Mouse (Mus musculus) monocyte, adult 5-6 weeks (primary cell): Measurements from ENCODE around the gene Sorbs2. TPM values are rescaled to one million over a fixed set of nuclear protein-coding genes. Genes with fewer than 3 reads are reported as not detected.

Source experiments
- ATAC-seq: fragments of 153-309, 156-312 bp; replicated peaks from 2 replicates; pipeline ENCODE4 v1.8.0; 2017; ENCODE audit warnings: mild to moderate bottlenecking; ENCODE audit not compliant: low TSS enrichment, insufficient number of reproducible peaks, severe bottlenecking, poor library complexity, low FRiP score
- total RNA-seq: library from RNA; stranded (forward); fragments of 200-1000, 200-491, 200-594 nt; gene quantifications from 3 replicates; pipeline ENCODE4 v1.2.3, GENCODE M21; 2017

Gene Sorbs2
- total RNA-seq: not detected in 3 replicates

- ATAC-seq: no peak
Observed at GRCm38 (mm10) chr8:45507634-45508321, at the start of gene Sorbs2. Sorbs2 (plus strand) TSS chr8:45507788.

- ATAC-seq: no peak
Observed at GRCm38 (mm10) chr8:45457874-45458273, 49.7 kb upstream of the Sorbs2 start.

DNA sequence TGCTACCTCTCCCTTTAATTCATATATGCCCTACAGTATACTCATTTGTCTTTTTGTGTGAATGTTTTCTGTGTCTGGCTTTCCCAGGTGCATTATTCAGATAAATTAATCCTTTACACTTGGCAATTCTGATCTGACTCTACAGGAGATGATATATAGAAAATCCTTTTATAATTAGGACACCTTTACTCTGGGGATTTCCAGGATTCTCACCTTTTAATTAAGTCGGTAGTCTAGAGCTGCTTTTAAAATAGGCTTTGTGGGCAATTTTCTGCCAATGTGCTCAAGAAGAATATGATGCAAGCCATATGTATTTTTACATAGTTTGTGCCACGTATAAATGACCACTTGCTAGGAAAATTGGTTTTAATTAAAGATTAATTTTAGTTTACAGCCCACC is 38.6 kb upstream of the Sorbs2 start:
- ATAC-seq: no peak

- ATAC-seq: no peak
Observed at GRCm38 (mm10) chr8:45469507-45470178, 37.9 kb upstream of the Sorbs2 start.

DNA sequence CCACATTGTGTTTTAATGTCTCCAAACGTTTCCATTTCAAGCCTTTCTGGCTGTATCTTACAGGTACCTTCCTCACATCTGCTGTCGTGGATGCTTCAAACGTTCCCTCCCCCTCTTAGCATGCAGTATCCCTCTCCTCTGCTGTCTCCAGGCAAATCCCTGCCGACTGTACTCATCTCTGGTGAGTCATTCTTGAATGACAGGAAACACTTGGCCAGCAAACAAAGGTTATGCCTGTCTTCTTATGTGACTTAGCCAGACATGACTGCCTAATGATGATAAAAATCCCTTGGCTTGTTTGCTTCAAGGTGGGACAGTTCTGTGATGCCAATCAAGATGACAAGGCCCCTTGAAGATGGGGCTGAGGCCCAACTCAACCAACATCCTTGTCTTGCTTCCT is 26.7 kb upstream of the Sorbs2 start:
- ATAC-seq: no peak

DNA sequence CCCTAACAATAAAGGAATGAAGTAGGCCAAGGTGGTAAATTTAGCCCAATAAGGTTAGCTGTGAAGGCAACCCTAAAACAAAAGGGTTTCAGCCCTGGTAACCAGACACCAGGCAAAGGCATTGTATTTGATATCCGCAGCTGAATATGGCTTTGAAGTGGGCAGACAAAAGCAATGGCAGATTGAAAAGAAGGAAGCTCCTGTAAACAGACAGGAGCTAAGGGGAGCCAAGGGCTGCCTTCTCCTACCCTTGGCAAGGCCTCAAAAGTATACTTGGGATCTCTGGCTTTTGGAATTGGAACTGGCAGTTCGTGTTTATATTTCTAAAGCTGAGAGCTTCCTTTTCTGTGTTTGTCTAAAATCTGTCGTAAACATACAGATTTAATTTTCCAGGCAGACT is 21.3 kb upstream of the Sorbs2 start:
- ATAC-seq: no peak

DNA sequence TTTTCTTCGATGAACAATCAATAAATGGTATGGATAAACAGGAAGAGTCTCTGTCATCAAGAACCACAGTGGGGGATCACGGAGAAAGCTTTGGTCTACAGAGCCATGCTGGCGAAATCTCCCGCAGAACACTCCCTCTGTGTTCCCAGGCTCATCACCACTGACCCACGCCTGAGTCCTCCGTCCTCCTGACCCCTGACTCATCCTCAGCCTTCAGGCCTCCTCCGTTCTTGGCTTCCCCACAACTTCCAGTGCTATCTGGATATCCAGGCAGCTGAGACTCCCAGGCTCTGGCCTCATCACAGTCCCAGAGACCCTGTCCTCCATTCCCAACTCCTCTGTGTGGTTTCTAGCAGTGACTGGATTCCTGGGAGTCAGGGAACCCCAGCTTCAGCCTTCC is 3.6 kb upstream of the Sorbs2 start:
- no peak for ATAC-seq

DNA sequence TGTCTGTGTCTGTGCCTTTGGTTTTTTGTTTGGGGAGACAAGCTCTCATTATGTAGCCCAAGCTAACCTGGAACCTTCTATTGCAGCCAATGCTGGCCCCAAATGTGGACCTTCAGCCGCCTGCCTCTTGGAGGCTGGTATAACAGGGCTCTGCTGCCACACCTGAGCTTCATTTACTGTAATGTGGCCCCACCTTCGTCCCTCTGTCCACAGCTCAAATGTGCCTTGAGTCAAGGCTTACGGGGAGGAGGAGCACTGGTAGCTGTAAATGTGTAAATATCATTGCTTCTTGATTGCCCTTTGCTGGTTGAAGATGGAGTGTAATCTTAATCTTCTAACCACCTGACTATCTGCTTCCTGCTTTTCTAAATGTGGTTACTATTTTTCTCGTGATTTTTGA is 1.2 kb upstream of the Sorbs2 start:
- ATAC-seq: no peak

GRCm38 (mm10) chr8:45507277-45507633 is 333 bp upstream of the Sorbs2 start:
- ATAC-seq: no peak

DNA sequence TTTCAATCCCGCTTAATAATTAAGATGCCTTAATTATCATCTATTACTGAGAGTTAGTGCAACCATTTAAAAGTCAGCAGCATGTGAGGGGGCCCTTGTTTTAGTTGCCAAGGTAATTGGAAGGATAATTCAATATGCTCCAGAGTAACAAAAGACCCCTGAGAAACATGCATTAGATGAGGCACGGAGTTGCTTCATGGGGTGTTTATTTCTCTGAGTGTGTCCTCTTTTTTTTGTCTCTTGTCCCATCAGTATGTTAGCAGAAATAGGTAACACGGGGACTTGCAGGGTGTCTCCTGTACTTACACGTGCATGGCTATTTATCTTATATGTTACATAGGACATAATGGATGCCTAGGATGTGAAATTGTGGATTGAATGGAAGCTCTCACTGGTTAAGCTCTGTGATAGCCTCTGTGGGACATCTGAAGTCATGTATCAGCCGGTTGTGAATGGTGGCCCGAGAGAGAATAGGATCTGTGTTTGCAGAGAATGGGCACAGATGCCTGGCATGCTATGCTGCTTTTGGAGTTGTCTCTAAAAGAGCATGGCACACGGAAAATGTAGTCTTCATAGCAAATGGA is 1.0 kb downstream of the Sorbs2 start:
- no peak for ATAC-seq

DNA sequence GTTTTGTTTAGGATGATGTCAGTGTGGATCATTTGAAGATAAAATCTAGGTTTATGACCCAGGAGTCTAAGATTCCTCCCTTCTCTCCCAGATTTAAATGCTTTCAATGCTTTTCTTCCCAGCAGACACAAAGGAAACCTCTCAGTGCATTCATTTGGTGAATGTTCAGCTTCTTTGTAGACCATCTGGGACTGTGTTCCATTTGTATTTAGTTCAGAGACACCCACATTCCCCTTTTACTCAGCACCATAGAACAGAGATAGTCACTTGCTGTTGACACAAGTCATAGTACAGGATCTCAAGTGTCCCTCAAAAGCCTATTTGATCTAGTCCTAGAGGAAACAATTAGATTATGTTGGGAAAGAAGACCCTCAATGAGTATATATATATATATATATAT is 4.8 kb downstream of the Sorbs2 start:
- no peak for ATAC-seq

GRCm38 (mm10) chr8:45521595-45521994 is 14.0 kb downstream of the Sorbs2 start:
- ATAC-seq: no peak

- ATAC-seq: no peak
Observed at GRCm38 (mm10) chr8:45527708-45528107, 20.1 kb downstream of the Sorbs2 start.

DNA sequence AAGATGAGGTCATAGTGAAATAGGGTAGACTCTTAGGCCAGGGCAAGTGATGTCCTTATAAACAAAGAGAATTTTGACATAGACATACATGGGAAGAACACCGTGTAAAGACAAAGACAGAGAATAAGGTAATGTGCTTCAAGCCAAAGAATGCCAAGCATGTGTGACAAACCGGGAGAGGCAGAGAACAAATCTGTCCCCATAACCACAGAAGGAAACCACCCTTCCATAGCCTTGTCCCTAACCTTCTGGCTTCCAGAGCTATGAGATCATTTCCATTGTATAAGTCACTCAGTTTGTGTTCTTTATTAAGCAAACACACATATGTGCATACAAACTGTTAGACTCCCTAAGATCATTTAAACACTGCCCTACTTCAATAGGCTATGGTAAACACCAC is 21.3 kb downstream of the Sorbs2 start:
- no peak for ATAC-seq

DNA sequence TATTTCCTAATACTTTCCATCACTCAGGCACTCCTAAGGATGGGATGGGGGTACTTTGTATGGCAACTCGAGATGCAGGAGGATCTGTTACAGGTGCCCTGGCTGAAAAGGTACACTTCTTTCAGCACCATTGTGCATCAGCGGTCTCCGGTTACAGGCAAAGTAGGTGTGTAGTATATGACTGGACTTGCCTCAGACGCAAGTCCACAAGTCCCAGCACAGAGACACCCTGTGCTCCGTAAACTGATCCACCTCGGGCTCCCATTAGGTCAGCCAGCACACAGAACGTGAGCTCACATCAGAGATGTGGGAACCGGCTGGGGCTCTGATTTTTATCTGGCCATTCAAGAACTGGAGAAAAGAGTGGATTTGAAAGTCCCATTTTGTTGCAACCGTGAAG is 29.0 kb downstream of the Sorbs2 start:
- no peak for ATAC-seq

- ATAC-seq: no peak
Observed at GRCm38 (mm10) chr8:45540513-45540912, 32.9 kb downstream of the Sorbs2 start.

DNA sequence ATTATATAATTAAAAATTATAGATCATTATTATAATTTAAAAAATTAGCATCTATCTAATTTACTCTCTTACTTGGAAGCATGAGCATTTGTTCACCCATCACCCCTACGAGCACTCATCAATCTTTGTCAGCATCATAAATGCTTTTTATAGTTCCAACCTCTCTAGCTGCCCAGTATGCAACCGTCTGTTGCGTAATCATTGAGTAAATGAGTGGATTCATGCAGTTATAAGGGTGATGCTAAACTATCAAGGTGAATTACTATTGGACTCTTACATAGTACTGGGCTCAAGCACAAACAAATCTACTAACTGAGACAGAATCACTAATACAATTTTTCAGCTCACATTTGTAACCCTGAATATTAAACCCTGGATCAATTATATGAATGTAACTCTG is 44.6 kb downstream of the Sorbs2 start:
- ATAC-seq: no peak

GRCm38 (mm10) chr8:45554627-45555026 is 47.0 kb downstream of the Sorbs2 start:
- ATAC-seq: no peak

- ATAC-seq: no peak
Observed at GRCm38 (mm10) chr8:45557936-45558335, 50.3 kb downstream of the Sorbs2 start.

DNA sequence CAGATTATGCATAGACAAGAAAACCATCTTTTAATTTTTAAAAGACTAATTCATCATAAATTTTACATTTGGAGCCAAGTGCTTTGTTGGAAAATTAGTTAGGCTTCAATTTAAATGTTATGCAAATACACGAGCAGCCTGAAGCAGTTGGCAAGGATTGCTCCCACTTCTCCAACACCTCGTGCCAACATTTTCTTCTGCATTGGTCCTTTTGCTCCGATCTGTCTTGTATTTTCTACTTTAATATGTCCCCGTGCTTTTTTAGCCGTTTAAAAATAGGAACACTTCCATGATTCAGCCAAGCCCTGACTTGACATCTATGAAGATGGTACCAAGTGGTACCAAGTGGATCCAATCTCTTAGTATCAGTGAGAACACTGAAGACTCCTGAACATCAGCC is 50.8 kb downstream of the Sorbs2 start:
- no peak for ATAC-seq
